Mouse (Mus musculus) intestine, embryonic 14.5 days (tissue): ENCODE results near the gene Shoc2. TPM values are rescaled to one million over a fixed set of nuclear protein-coding genes. Genes with fewer than 3 reads are reported as not detected.

Experiments
- ATAC-seq: fragments of 200-750 bp; cut with Nextera tagmentation; replicated peaks from 2 replicates; pipeline ENCODE4 v1.8.0; 2017; ENCODE audit warnings: low read depth, moderate number of reproducible peaks, moderate TSS enrichment, moderate library complexity; ENCODE audit not compliant: low FRiP score, low TSS enrichment
- DNase-seq: peaks from one replicate; pipeline ENCODE4 v3.0.0-alpha.2; 2018; ENCODE audit warnings: low spot score
- H3K27ac ChIP-seq: fragments of 300-500 bp; sonication (generic); 2 replicates; pipeline ENCODE4 v1.5.1; 2014; ENCODE audit warnings: low read depth, mild to moderate bottlenecking, control low read depth
- H3K27me3 ChIP-seq: fragments of 300-500 bp; sonication (generic); replicated peaks from 2 replicates; pipeline ENCODE4 v1.6.1; 2014; ENCODE audit warnings: low read length, control low read depth; ENCODE audit not compliant: control insufficient read depth, insufficient read depth
- H3K36me3 ChIP-seq: fragments of 300-500 bp; sonication (generic); 2 replicates; pipeline ENCODE4 v1.6.1; 2014; ENCODE audit warnings: low read length, control low read depth; ENCODE audit not compliant: control insufficient read depth, insufficient read depth
- H3K4me1 ChIP-seq: fragments of 300-500 bp; sonication (generic); replicated peaks from 2 replicates; pipeline ENCODE4 v1.6.1; 2014; ENCODE audit warnings: low read length, control low read depth, mixed read lengths; ENCODE audit not compliant: control insufficient read depth, insufficient read depth
- H3K4me2 ChIP-seq: fragments of 300-500 bp; sonication (generic); 2 replicates; pipeline ENCODE4 v1.6.1; 2014; ENCODE audit warnings: low read length
- H3K4me3 ChIP-seq: fragments of 300-500 bp; sonication (generic); 2 replicates; pipeline ENCODE4 v1.5.1; 2014; ENCODE audit warnings: low read depth, low read length, control low read depth, mixed read lengths
- H3K9ac ChIP-seq: fragments of 300-500 bp; sonication (generic); 2 replicates; pipeline ENCODE4 v1.6.1; 2014; ENCODE audit warnings: mild to moderate bottlenecking, low read length
- H3K9me3 ChIP-seq: fragments of 300-500 bp; sonication (generic); 2 replicates; pipeline ENCODE4 v1.6.1; 2016; ENCODE audit warnings: low read length, control low read depth; ENCODE audit not compliant: control insufficient read depth
- WGBS: fragments of 180-500 bp; shearing (Covaris S2); extraction: QIAGEN DNeasy Blood & Tissue Kit; methylation state at CpG from one replicate; pipeline ENCODE4 v1.1.7; 2014; 5-methylcytosine and 5-hydroxymethylcytosine counted together
- polyA plus RNA-seq: library from polyadenylated mRNA; unstranded; fragments of >200 nt; fragmentation: Nextera tagmentation; extraction: Ambion mirVana; gene quantifications from 2 replicates; pipeline ENCODE4 v1.2.1, GENCODE M21; 2014

Gene Shoc2
- polyA plus RNA-seq, 1 experiment from 2014 or later: 49.2 TPM

DNA sequence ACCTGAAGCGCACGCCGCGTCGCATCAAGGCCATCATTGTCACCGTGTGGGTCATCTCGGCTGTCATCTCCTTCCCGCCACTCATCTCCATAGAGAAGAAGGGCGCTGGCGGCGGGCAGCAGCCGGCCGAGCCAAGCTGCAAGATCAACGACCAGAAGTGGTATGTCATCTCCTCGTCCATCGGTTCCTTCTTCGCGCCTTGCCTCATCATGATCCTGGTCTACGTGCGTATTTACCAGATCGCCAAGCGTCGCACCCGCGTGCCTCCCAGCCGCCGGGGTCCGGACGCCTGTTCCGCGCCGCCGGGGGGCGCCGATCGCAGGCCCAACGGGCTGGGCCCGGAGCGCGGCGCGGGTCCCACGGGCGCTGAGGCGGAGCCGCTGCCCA is 102.6 kb downstream of the Shoc2 start:
- Histone ChIP-seq H3K27me3 (peaks cover 49% of the 10 kb centered on the region), H3K9me3 (no peaks in the 10 kb centered on the region), H3K36me3 (no peaks in the 10 kb centered on the region), H3K4me2 (peak overlapping the region; percentile 90), H3K9ac (peak overlapping the region; percentile 29), H3K27ac (no peak overlapping the region), H3K4me1 (peaks cover 29% of the 10 kb centered on the region), H3K4me3 (peak overlapping the region; percentile 54)
- WGBS: under 1% methylated on average over 46 of the region's 46 CpGs
- ATAC-seq (no peak), DNase-seq (peak; percentile 69)

DNA sequence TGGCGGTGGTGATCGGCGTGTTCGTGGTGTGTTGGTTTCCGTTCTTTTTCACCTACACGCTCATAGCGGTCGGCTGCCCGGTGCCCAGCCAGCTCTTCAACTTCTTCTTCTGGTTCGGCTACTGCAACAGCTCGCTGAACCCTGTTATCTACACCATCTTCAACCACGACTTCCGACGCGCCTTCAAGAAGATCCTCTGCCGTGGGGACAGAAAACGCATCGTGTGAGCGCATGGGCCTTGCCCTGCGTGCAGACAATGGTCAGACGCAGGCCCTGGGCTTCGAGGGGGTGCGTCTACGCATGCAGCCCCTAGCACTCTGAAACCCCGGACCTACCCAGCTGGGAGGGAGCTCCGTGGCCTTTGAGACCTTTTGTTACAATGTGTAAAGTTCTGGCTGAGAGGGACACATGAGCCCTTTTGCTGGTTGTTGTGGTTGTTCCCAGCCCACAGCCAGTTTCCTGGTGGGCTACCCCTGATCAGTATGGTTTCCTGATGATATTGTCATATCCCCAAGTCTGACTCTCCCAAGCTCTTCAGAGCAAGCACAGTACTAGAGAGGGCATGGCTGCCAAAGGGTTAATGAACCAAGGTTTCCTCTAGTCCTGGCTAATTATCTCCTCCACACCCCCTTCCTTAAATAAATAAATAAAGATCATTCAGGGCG is 103.4 kb downstream of the Shoc2 start:
- Histone ChIP-seq H3K9ac (peak overlapping the region; percentile 29; the same call in 1 of the 2 replicates), H3K4me1 (peaks cover 29% of the 10 kb centered on the region), H3K9me3 (no peaks in the 10 kb centered on the region), H3K27ac (no peak overlapping the region), H3K27me3 (peaks cover 49% of the 10 kb centered on the region), H3K4me2 (peak overlapping the region; percentile 90), H3K36me3 (no peaks in the 10 kb centered on the region), H3K4me3 (peak overlapping the region; percentile 54)
- no peak for ATAC-seq
- WGBS: 2% methylated on average over 27 of the region's 27 CpGs
- peak; percentile 68 for DNase-seq

DNA sequence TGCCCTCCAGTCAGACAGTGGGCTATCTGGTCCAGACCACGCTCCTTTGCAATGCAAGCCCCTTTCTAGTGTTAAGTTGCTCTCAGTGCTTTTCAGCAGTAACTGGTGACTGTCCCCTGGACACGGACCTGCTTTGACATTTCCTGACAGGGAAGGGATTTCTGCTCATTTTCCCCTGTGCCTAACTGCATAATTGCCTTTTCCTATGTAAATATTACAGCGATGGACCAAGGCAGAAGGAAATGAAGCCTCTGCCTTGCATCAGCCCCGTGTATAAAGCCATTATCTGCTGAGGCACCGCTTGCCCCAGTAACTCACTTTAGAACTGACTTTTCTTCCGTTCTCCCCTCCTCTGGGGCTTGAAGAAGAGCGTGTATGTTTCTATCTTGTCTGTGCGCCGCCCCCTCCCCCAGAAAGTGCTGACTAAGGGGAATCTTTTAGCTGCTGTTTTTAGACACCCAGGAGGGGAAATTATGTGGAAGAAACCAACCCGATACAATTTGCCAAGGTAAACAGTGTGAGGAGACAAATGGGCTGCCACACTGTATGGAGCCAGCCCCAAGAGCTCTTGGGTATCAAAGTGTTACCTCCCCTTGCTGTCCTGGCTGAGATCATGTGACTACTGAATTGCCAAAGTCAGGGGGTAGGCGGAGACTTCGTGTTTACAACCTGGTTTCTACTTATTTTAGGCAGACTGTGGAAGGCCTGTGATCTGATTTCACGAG is 104.2 kb downstream of the Shoc2 start:
- Histone ChIP-seq H3K4me3 (no peak overlapping the region), H3K36me3 (no peaks in the 10 kb centered on the region), H3K9me3 (no peaks in the 10 kb centered on the region), H3K4me2 (peak overlapping the region; percentile 1; the same call in 1 of the 2 replicates), H3K4me1 (peaks cover 29% of the 10 kb centered on the region), H3K9ac (no peak overlapping the region), H3K27me3 (peaks cover 46% of the 10 kb centered on the region), H3K27ac (no peak overlapping the region)
- ATAC-seq: no peak
- 6% methylated on average over 13 of the region's 13 CpGs for WGBS
- DNase-seq: peak; percentile 64

DNA sequence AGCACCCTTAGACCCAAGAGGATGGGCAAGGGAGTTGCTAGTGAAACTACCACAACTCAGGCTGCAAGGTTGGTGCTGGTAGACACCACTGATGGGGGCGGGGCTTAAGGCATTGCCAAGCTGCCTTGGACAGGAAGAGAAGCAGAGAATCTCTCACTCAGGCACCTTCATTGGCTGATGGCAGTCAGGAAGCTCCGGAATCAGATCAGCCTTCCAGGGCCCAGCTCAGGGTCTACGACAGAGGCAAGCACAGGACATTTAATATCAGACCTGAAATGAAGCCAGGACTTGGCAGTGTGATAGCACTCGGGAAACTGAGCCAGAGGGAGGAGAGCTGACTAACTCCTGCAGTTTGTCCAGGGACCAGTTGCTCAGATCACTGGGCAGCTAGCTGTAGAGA is 107.5 kb downstream of the Shoc2 start:
- ATAC-seq: no peak
- Histone ChIP-seq H3K4me2 (no peak overlapping the region), H3K9me3 (no peaks in the 10 kb centered on the region), H3K4me3 (no peak overlapping the region), H3K27ac (no peak overlapping the region), H3K9ac (no peak overlapping the region), H3K27me3 (peaks cover 32% of the 10 kb centered on the region), H3K36me3 (no peaks in the 10 kb centered on the region), H3K4me1 (peaks cover 16% of the 10 kb centered on the region)
- WGBS: 73% methylated on average over 4 of the region's 4 CpGs
- no peak for DNase-seq

DNA sequence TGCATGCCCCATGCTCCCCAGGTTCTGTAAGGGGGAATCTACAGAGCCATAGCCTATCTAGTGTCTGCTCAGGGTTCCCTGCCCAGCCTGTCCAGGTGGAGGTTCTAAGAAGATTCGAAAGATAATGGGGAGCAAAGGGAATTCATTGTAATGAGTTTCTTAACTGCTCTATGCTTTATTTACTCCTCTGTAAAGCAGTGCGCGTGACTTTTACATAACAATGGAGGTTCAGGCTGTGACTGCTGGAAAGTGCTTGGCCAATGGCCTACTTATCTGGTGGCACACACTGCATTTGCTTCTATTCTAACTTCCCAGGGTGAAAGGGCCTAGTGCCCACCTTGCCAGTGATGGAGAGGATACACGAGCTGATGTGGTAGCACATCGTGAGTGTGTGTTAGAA is 111.7 kb downstream of the Shoc2 start:
- Histone ChIP-seq H3K4me3 (no peak overlapping the region), H3K27ac (no peak overlapping the region), H3K4me1 (no peaks in the 10 kb centered on the region), H3K9ac (no peak overlapping the region), H3K9me3 (no peaks in the 10 kb centered on the region), H3K36me3 (no peaks in the 10 kb centered on the region), H3K27me3 (no peaks in the 10 kb centered on the region), H3K4me2 (no peak overlapping the region)
- DNase-seq (no peak), ATAC-seq (no peak)
- 72% methylated on average over 5 of the region's 5 CpGs for WGBS

DNA sequence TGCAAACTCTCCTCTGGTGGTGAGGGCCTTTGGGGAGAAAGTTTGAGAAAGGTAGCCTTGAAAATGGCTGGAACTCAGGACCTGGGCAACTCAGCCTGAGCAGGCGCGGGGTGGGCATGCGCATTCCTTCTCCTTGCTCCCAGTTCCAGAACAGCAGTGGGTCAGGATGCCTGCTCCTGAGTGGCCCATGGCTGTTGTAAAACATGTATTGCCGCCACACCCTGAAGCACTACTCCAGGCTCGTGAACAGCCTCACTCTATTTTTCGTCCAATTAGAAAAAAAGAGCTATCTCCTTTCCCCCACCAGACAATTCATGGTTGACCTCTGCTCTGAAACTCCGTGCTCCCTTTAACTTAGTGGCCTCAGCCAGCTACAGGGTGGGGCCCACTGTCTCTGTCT is 124.3 kb downstream of the Shoc2 start:
- ATAC-seq: no peak
- 80% methylated on average over 7 of the region's 7 CpGs for WGBS
- DNase-seq: no peak
- Histone ChIP-seq H3K9ac (no peak overlapping the region), H3K4me1 (no peaks in the 10 kb centered on the region), H3K9me3 (no peaks in the 10 kb centered on the region), H3K27ac (no peak overlapping the region), H3K4me3 (no peak overlapping the region), H3K27me3 (no peaks in the 10 kb centered on the region), H3K36me3 (no peaks in the 10 kb centered on the region), H3K4me2 (no peak overlapping the region)

DNA sequence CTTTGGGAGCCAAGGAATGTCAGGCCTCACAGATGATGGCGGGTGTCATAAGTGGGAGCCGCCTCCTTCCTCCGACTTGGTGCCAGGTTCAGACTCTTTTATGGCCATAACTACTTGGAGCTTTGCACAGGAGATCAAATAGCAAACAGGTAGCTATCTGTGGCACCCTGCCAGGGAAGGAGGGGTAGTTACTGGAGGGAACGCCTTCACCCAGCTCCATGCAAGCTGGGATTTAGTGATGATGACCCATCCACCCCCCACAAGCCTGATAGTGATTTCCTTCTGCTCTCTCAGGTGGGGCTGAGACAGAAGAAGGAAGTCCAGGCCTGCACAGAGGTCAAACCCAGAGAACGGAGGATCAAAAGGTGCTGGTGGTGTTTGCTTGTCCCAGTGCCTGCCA is 126.4 kb downstream of the Shoc2 start:
- 61% methylated on average over 5 of the region's 5 CpGs for WGBS
- Histone ChIP-seq H3K27me3 (no peaks in the 10 kb centered on the region), H3K9ac (no peak overlapping the region), H3K4me1 (no peaks in the 10 kb centered on the region), H3K9me3 (no peaks in the 10 kb centered on the region), H3K36me3 (no peaks in the 10 kb centered on the region), H3K4me3 (no peak overlapping the region), H3K4me2 (no peak overlapping the region), H3K27ac (no peak overlapping the region)
- peak; percentile 72 for DNase-seq
- no peak; the same call in 1 of the 2 replicates for ATAC-seq

DNA sequence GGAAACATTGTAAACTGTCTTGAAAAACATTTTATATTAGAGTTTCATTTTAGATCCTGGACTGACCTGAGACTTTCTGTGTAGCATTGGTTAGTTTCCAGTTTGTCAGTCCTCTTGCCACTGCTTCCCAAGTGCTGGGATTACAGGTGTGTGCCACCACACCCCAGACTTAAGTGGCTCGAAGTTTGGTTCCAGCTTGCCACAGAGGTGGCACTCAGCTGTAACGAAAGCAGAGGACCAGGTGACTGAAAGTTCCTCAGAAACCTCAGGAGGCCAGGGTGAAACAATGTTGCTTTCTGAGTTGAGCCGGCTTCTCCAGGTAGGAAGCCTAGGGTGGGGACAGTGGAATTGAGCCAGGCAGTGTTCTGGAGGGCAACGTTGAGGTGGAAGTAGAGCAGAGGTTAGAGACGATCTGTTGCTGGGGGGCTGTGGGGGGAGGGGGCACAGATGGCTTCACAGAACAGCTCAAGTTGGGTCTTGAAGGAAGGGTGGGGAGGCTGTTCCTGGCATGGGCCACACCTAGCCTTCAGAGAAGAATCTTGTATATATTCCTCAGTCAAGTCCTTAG is 128.2 kb downstream of the Shoc2 start:
- Histone ChIP-seq H3K4me2 (no peak overlapping the region), H3K9me3 (no peaks in the 10 kb centered on the region), H3K36me3 (no peaks in the 10 kb centered on the region), H3K27ac (no peak overlapping the region), H3K4me1 (no peaks in the 10 kb centered on the region), H3K4me3 (no peak overlapping the region), H3K27me3 (no peaks in the 10 kb centered on the region), H3K9ac (no peak overlapping the region)
- no peak for DNase-seq
- no peak for ATAC-seq
- 80% methylated on average over 5 of the region's 5 CpGs for WGBS
